Mouse (Mus musculus) stomach, embryonic 16.5 days (tissue): ENCODE data around the gene Itga9. TPM values are rescaled to one million over a fixed set of nuclear protein-coding genes. Genes with fewer than 3 reads are reported as not detected.

Experiments used
- ATAC-seq: fragments of 200-750 bp; cut with Nextera tagmentation; 2 replicates; pipeline ENCODE4 v1.8.0; 2017; ENCODE audit warnings: moderate number of reproducible peaks, moderate TSS enrichment; ENCODE audit not compliant: insufficient read depth, low FRiP score
- H3K27ac ChIP-seq: fragments of 300-500 bp; sonication (generic); 2 replicates; pipeline ENCODE4 v1.5.1; 2014; ENCODE audit warnings: low read length
- H3K27me3 ChIP-seq: fragments of 300-500 bp; sonication (generic); 2 replicates; pipeline ENCODE4 v1.6.1; 2014; ENCODE audit warnings: low read length, control low read depth, mixed read lengths; ENCODE audit not compliant: control insufficient read depth, insufficient read depth
- H3K36me3 ChIP-seq: fragments of 300-500 bp; sonication (generic); 2 replicates; pipeline ENCODE4 v1.6.1; 2014; ENCODE audit warnings: low read length; ENCODE audit not compliant: control insufficient read depth, insufficient read depth
- H3K4me1 ChIP-seq: fragments of 300-500 bp; sonication (generic); 2 replicates; pipeline ENCODE4 v1.6.1; 2014; ENCODE audit warnings: low read length, control low read depth, mixed read lengths; ENCODE audit not compliant: control insufficient read depth, insufficient read depth
- H3K4me2 ChIP-seq: fragments of 300-500 bp; sonication (generic); 2 replicates; pipeline ENCODE4 v1.6.1; 2014; ENCODE audit warnings: low read depth, low read length, mixed read lengths
- H3K4me3 ChIP-seq: fragments of 300-500 bp; sonication (generic); replicated peaks from 2 replicates; pipeline ENCODE4 v1.5.1; 2014; ENCODE audit warnings: mild to moderate bottlenecking, low read length
- H3K9ac ChIP-seq: fragments of 300-500 bp; sonication (generic); 2 replicates; pipeline ENCODE4 v1.6.1; 2014; ENCODE audit warnings: low read length
- H3K9me3 ChIP-seq: fragments of 300-500 bp; sonication (generic); replicated peaks from 2 replicates; pipeline ENCODE4 v1.6.1; 2016; ENCODE audit warnings: low read length, control low read depth; ENCODE audit not compliant: control insufficient read depth
- WGBS: fragments of 180-500 bp; shearing (Covaris S2); extraction: QIAGEN DNeasy Blood & Tissue Kit; methylation state at CpG from one replicate; pipeline ENCODE4 v1.1.7; 2014; 5-methylcytosine and 5-hydroxymethylcytosine counted together
- polyA plus RNA-seq: library from polyadenylated mRNA; unstranded; fragments of >200 nt; fragmentation: Nextera tagmentation; extraction: Ambion mirVana; gene quantifications from 2 replicates; pipeline ENCODE4 v1.2.1, GENCODE M21; 2015

Gene Itga9
- polyA plus RNA-seq, 1 experiment from 2014 or later, result 5.5 TPM

- peak; percentile 61; the same call in 1 of the 2 replicates for ATAC-seq
- peak overlapping the region; percentile 61 for H3K27ac ChIP-seq
These were observed 182.4 kb downstream of the Itga9 start for GRCm38 (mm10) chr9:118788869-118789281.

GRCm38 (mm10) chr9:118791231-118791630 is 184.7 kb downstream of the Itga9 start:
- Histone ChIP-seq H3K4me3 (no peak overlapping the region), H3K27me3 (no peaks in the 10 kb centered on the region), H3K4me2 (no peak overlapping the region), H3K36me3 (no peaks in the 10 kb centered on the region), H3K9ac (no peak overlapping the region), H3K27ac (no peak overlapping the region), H3K9me3 (no peaks in the 10 kb centered on the region), H3K4me1 (0 out of 2 replicates have a peak, but pooled peaks cover 12% of the 10 kb centered on the region)
- no peak for ATAC-seq
- whole genome bisulfite sequencing, result 82% methylated on average over 3 of the region's 3 CpGs

More at GRCm38 (mm10) chr9:118788869-118789281, 182.4 kb downstream of the Itga9 start:
- Histone ChIP-seq H3K4me2 (no peak overlapping the region), H3K4me1 (0 out of 2 replicates have a peak, but pooled peaks cover 6% of the 10 kb centered on the region), H3K4me3 (no peak overlapping the region), H3K27me3 (no peaks in the 10 kb centered on the region), H3K9me3 (no peaks in the 10 kb centered on the region), H3K9ac (no peak overlapping the region), H3K36me3 (no peaks in the 10 kb centered on the region)
- 40% methylated on average over 10 of the region's 10 CpGs for WGBS

DNA sequence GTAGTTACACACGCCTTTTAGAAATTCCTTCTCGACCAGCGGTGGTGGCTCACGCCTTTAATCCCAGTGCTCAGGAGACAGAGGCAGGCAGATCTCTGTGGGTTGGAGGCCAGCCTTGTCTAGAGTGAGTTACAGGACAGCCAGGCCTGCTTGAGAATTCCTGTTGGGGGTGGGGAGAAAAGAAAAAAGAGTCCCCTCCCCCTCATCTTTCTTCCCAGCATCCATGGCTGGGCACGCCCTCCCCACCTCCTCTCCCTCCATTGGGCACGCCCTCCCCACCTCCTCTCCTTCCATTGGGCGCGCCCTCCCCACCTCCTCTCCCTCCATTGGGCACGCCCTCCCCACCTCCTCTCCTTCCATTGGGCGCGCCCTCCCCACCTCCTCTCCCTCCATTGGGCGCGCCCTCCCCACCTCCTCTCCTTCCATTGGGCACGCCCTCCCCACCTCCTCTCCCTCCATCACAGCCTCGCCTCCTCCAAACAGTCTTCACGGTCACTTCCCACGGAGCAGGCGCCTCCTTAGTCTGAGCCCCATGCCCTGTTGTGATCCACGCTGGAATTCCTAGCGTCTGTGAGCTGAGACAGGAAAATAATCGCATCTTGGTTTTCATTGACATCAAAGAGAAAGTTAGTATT is 186.8 kb downstream of the Itga9 start:
- H3K4me2 ChIP-seq, result no peak overlapping the region
- H3K4me1 ChIP-seq, result 0 out of 2 replicates have a peak, but pooled peaks cover 12% of the 10 kb centered on the region
- no peaks in the 10 kb centered on the region for H3K27me3 ChIP-seq
- no peak for ATAC-seq
- no peak overlapping the region for H3K9ac ChIP-seq
- 77% methylated on average over 14 of the region's 21 CpGs for WGBS
- H3K27ac ChIP-seq, result no peak overlapping the region
- no peaks in the 10 kb centered on the region for H3K36me3 ChIP-seq
- no peak overlapping the region for H3K4me3 ChIP-seq
- no peaks in the 10 kb centered on the region for H3K9me3 ChIP-seq

- Histone ChIP-seq H3K27me3 (no peaks in the 10 kb centered on the region), H3K4me2 (no peak overlapping the region), H3K4me1 (peaks cover 11% of the 10 kb centered on the region; the same call in 1 of the 2 replicates), H3K4me3 (no peak overlapping the region), H3K9ac (no peak overlapping the region), H3K36me3 (no peaks in the 10 kb centered on the region), H3K27ac (no peak overlapping the region), H3K9me3 (no peaks in the 10 kb centered on the region)
- WGBS, result 81% methylated on average over 2 of the region's 2 CpGs
- no peak for ATAC-seq
These were observed 188.2 kb downstream of the Itga9 start for GRCm38 (mm10) chr9:118794668-118795067.

DNA sequence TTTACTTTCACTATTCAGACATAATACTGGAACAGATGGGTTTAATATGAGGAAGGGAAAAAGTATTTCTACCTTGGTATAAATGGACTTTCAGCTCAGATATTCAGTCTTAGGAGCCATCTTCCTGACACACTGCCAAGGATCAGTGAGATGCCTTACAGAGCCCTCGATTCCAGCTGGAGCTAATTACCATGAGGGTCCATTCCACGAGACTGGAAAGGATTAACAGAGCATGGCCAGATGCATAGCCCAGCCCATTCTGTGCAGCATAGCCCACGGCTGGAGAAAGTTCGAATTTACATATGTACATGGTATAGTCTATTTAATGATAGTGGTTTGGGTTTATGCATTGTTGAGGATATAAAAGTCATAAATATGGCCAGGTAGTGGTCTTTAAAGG is 188.8 kb downstream of the Itga9 start:
- no peaks in the 10 kb centered on the region for H3K9me3 ChIP-seq
- no peak for ATAC-seq
- H3K36me3 ChIP-seq, result no peaks in the 10 kb centered on the region
- no peaks in the 10 kb centered on the region for H3K27me3 ChIP-seq
- no peak overlapping the region for H3K9ac ChIP-seq
- no peak overlapping the region for H3K27ac ChIP-seq
- 54% methylated on average over 4 of the region's 4 CpGs for WGBS
- H3K4me2 ChIP-seq, result no peak overlapping the region
- H3K4me1 ChIP-seq, result peaks cover 11% of the 10 kb centered on the region; the same call in 1 of the 2 replicates
- no peak overlapping the region for H3K4me3 ChIP-seq

DNA sequence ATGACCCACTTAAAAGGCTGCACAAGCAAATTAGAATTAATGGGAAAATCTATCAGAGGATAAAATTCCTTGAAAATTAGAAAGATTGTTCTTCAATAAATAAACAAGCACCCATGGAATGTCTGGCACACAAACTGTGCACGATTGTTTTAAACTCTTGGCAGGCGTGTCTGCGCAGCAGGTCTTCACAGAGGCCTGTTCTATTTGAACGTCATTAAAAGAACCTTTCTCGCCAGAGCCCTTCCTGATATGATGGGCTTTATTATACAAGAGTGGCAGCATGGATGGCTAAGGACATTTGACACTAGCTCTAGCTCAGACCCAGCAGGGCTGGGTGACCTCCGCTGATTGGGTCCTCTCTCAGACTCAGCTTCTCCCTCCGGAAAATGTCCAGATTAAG is 192.6 kb downstream of the Itga9 start:
- H3K9me3 ChIP-seq, result no peaks in the 10 kb centered on the region
- 62% methylated on average over 7 of the region's 7 CpGs for WGBS
- H3K36me3 ChIP-seq, result no peaks in the 10 kb centered on the region
- no peak overlapping the region for H3K9ac ChIP-seq
- H3K27ac ChIP-seq, result peak overlapping the region; percentile 22; the same call in 1 of the 2 replicates
- no peak overlapping the region for H3K4me3 ChIP-seq
- no peak for ATAC-seq
- H3K4me2 ChIP-seq, result no peak overlapping the region
- peaks cover 27% of the 10 kb centered on the region; the same call in 1 of the 2 replicates for H3K4me1 ChIP-seq
- H3K27me3 ChIP-seq, result no peaks in the 10 kb centered on the region

DNA sequence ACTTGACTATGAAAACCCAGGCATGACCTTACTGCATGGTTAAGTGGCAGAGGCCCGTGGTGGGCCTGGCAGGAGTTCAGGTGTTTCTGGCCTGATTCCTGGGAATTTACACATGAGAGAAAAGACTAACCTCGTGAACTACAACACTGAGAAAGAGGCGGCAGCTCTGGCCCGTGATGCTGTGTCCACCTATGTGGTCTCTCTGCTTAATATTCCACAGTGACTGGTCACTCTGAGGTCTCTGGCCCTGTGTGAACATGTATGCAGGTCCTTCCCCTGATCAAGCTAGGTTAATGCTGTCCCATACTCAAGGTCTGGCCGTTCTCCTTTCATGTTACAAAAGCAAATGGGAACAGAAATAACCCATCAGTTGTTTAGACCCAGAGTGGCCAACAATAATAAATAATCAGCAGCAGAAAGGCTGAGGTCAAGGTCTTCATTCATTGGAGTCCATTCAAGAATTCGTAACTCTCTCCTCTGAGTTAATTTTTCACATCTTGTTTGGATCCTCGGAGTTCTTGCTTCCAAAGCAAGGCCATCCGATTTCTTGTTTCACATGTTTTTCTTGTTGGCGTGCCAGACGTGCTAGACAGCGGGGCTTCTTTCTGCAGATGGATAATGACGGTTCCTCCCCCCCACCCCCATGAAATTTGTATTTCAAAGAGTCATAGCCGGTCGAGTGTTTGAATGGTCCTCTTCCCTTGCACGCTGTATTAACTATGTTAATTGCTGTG is 194.9 kb downstream of the Itga9 start:
- no peak overlapping the region for H3K4me2 ChIP-seq
- H3K36me3 ChIP-seq, result no peaks in the 10 kb centered on the region
- no peak overlapping the region for H3K9ac ChIP-seq
- H3K9me3 ChIP-seq, result no peaks in the 10 kb centered on the region
- no peaks in the 10 kb centered on the region for H3K27me3 ChIP-seq
- H3K27ac ChIP-seq, result peak overlapping the region; percentile 77
- peaks cover 21% of the 10 kb centered on the region; the same call in 1 of the 2 replicates for H3K4me1 ChIP-seq
- H3K4me3 ChIP-seq, result no peak overlapping the region
- ATAC-seq, result peak; percentile 29; the same call in 1 of the 2 replicates
- WGBS, result 52% methylated on average over 15 of the region's 15 CpGs

- Histone ChIP-seq H3K27me3 (no peaks in the 10 kb centered on the region), H3K9me3 (no peaks in the 10 kb centered on the region), H3K36me3 (no peaks in the 10 kb centered on the region), H3K27ac (peak overlapping the region; percentile 77), H3K9ac (no peak overlapping the region), H3K4me3 (no peak overlapping the region), H3K4me2 (no peak overlapping the region), H3K4me1 (peaks cover 21% of the 10 kb centered on the region; the same call in 1 of the 2 replicates)
- ATAC-seq, result no peak
- 70% methylated on average over 8 of the region's 8 CpGs for WGBS
These were observed 195.4 kb downstream of the Itga9 start for GRCm38 (mm10) chr9:118801910-118802287.

DNA sequence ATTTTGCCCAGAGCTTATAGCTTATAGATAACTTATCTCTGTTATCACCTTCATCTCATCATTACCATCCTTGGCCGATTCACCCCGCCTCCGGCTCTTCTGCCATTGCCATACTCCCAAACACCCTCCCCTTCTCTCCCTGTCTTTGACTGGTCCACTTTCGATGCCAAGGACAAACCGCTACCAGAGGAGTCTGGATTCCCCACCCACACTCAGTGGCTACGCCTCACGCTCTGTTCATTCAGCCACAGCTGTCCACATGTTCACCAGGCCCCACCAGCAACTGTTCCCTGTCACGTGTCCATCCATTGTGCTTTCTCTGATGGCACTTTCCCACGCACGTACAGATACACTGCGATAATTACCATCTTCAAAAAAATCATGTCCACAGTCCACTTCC is 195.9 kb downstream of the Itga9 start:
- Histone ChIP-seq H3K4me2 (no peak overlapping the region), H3K9ac (no peak overlapping the region), H3K36me3 (no peaks in the 10 kb centered on the region), H3K27me3 (no peaks in the 10 kb centered on the region), H3K27ac (peak overlapping the region; percentile 77; the same call in 1 of the 2 replicates), H3K9me3 (no peaks in the 10 kb centered on the region), H3K4me1 (peaks cover 21% of the 10 kb centered on the region; the same call in 1 of the 2 replicates), H3K4me3 (no peak overlapping the region)
- no peak for ATAC-seq
- WGBS, result 91% methylated on average over 11 of the region's 11 CpGs
